Mouse (Mus musculus) midbrain, embryonic 15.5 days (tissue): ENCODE results near the gene Gmnn. TPM values are rescaled to one million over a fixed set of nuclear protein-coding genes. Genes with fewer than 3 reads are reported as not detected.

Experiments
- ATAC-seq: fragments of 200-750 bp; cut with Nextera tagmentation; replicated peaks from 2 replicates; pipeline ENCODE4 v1.8.0; 2017; ENCODE audit warnings: moderate TSS enrichment
- H3K27ac ChIP-seq: fragments of 300-500 bp; sonication (generic); 2 replicates; pipeline ENCODE4 v1.5.1; 2015; ENCODE audit warnings: mild to moderate bottlenecking, inconsistent platforms
- H3K27me3 ChIP-seq: fragments of 300-500 bp; sonication (generic); replicated peaks from 2 replicates; pipeline ENCODE4 v1.6.1; 2015; ENCODE audit warnings: inconsistent platforms
- H3K36me3 ChIP-seq: fragments of 300-500 bp; sonication (generic); replicated peaks from 2 replicates; pipeline ENCODE4 v1.6.1; 2015; ENCODE audit warnings: inconsistent platforms
- H3K4me1 ChIP-seq: fragments of 300-500 bp; sonication (generic); 2 replicates; pipeline ENCODE4 v1.6.1; 2015; ENCODE audit warnings: inconsistent platforms
- H3K4me2 ChIP-seq: fragments of 300-500 bp; sonication (generic); 2 replicates; pipeline ENCODE4 v1.6.1; 2015; ENCODE audit warnings: inconsistent platforms, mild to moderate bottlenecking, moderate library complexity
- H3K4me3 ChIP-seq: fragments of 300-500 bp; sonication (generic); 2 replicates; pipeline ENCODE4 v1.5.1; 2015; ENCODE audit warnings: mild to moderate bottlenecking, inconsistent platforms
- H3K9ac ChIP-seq: fragments of 300-500 bp; sonication (generic); 2 replicates; pipeline ENCODE4 v1.6.1; 2015; ENCODE audit warnings: mild to moderate bottlenecking, inconsistent platforms
- H3K9me3 ChIP-seq: fragments of 300-500 bp; sonication (generic); 2 replicates; pipeline ENCODE4 v1.6.1; 2016; ENCODE audit warnings: inconsistent platforms
- WGBS: fragments of 180-500 bp; shearing (Covaris S2); methylation state at CpG from one replicate; pipeline ENCODE4 v1.1.7; 2015; ENCODE audit warnings: mixed read lengths; 5-methylcytosine and 5-hydroxymethylcytosine counted together
- polyA plus RNA-seq: library from polyadenylated mRNA; unstranded; fragments of >200 nt; fragmentation: Nextera tagmentation; extraction: Ambion mirVana; gene quantifications from 2 replicates; pipeline ENCODE4 v1.2.1, GENCODE M21; 2015

Gene Gmnn
- 14.6 and 17.2 TPM in 2 replicates for polyA plus RNA-seq

GRCm38 (mm10) chr13:24761403-24762227 is at the start of gene Gmnn:
Gmnn (minus strand) TSS chr13:24761923.
- WGBS: under 1% methylated on average over 78 of the region's 79 CpGs
- H3K27me3 ChIP-seq: no peaks in the 10 kb centered on the region
- H3K9ac ChIP-seq: peak within 1 kb of the TSS; percentile 52
- H3K4me3 ChIP-seq: peak within 1 kb of the TSS; percentile 88
- no peaks in the 10 kb centered on the region for H3K9me3 ChIP-seq
- H3K27ac ChIP-seq: peak within 1 kb of the TSS; percentile 65
- peak; percentile 98 for ATAC-seq
- no peaks in the 10 kb centered on the region for H3K36me3 ChIP-seq
- H3K4me1 ChIP-seq: peaks cover 5% of the 10 kb centered on the region
- H3K4me2 ChIP-seq: peak within 1 kb of the TSS; percentile 63

DNA sequence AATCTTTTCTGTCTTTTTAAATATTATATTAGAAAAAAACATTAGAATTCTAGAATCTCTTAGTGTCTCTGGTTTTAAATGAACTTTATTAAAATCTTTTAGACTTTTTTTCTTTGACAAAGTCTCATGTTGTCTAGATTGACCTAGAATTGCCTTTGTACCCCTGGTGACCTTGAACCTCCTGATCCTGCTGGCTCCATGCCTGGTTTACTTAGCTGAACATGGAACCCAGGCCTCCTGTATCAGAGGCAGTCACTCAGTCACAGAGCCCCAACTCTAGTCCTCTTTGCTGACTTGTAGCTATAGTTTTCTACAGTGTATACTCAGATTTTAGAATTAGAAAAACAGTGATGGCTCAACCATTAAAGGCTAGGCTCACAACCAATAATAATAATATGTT is 44.4 kb upstream of the Gmnn start:
- Histone ChIP-seq H3K9ac (no peak overlapping the region), H3K27me3 (no peaks in the 10 kb centered on the region), H3K4me3 (no peak overlapping the region), H3K4me2 (no peak overlapping the region), H3K9me3 (no peaks in the 10 kb centered on the region), H3K4me1 (peaks cover 29% of the 10 kb centered on the region), H3K27ac (no peak overlapping the region), H3K36me3 (peaks cover 24% of the 10 kb centered on the region)
- ATAC-seq: no peak

DNA sequence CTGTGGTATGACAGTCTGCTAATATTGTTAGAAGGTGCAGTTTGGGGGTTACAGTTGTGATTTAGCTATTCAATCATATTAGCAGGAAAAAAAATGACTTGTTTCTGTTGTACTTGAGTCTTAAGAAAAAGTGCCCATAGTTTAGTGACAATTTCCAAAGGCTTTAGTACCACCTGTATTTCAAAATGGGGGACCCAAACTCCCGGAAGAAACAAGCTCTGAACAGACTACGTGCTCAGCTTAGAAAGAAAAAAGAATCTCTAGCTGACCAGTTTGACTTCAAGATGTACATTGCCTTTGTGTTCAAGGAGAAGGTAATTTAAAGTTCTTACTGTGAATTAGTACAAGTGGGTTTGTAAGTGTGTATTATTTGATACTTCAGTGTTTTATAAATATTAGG is 41.5 kb upstream of the Gmnn start:
- no peaks in the 10 kb centered on the region for H3K27me3 ChIP-seq
- 9% methylated on average over 2 of the region's 2 CpGs for WGBS
- ATAC-seq: no peak
- peaks cover 10% of the 10 kb centered on the region; the same call in 1 of the 2 replicates for H3K36me3 ChIP-seq
- H3K4me2 ChIP-seq: peak overlapping the region; percentile 87
- H3K4me3 ChIP-seq: peak overlapping the region; percentile 83
- no peak overlapping the region for H3K27ac ChIP-seq
- peak overlapping the region; percentile 74 for H3K9ac ChIP-seq
- H3K4me1 ChIP-seq: peaks cover 32% of the 10 kb centered on the region
- no peaks in the 10 kb centered on the region for H3K9me3 ChIP-seq

DNA sequence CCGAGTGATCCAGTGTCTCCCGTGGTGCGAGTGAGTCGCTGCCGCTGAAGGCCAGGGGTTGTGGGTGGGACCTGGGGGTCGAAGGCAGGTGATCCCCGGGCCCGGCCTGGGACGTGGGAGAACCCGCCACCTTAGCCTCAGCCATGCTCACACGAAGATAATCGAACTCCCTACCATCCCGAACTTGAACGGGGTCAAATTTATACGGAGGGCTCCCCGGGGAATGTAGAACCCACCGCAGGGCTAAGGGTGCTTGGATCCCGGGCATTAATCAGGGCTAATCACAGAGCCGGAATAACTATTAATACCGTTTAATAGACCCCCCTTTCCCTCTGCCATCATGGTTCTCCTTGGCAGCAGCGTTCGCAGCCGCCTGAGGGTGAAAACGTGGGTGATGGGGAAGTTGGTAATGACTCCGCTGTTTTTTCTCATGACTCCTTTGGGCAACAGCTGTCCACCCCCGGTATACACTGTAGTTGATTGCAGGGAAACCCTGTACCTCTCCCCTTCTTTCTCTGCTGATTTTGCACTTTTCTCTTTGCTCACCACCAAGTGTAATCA is 40.5 kb upstream of the Gmnn start:
- Histone ChIP-seq H3K9me3 (no peaks in the 10 kb centered on the region), H3K4me2 (peak overlapping the region; percentile 87), H3K9ac (peak overlapping the region; percentile 74), H3K36me3 (peaks cover 6% of the 10 kb centered on the region; the same call in 1 of the 2 replicates), H3K4me3 (peak overlapping the region; percentile 83), H3K4me1 (peaks cover 32% of the 10 kb centered on the region), H3K27me3 (no peaks in the 10 kb centered on the region), H3K27ac (peak overlapping the region; percentile 96)
- ATAC-seq: no peak
- under 1% methylated on average over 26 of the region's 26 CpGs for WGBS

DNA sequence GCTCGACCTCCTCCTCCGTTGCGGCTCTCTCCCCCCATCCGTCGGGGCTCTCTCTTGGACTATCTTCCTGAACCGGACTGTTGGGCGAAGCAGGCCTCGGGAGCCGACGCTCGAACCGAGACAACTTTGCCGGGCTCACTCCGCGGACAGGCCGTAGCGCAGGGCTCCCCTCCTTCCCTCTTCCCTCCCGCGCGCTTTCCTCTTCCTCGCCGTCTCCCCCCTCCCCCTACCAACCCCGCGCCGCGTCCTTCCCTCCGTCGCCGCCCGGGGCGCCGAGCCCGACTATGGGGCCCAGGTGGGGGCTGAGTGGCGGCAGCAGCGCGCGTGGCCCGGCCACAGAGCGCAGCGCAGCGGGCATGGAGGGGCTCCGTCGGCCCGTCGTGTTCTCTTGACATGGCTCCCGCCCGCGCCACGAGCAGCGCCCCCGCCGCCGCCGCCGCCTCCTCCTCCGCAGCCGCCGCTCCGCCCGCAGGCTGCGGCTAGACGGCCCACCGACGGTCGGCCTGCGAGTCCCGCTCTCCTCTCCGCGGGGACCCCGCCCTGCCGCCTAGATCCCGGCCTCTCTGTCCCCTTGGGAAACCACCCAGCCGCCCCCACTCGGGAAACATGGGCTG is 39.7 kb upstream of the Gmnn start, which contains the start of gene BC005537:
Gene BC005537 (plus strand): TSS at position 350 of the 614 bp plus-strand sequence.
- Histone ChIP-seq H3K27ac (peak within 1 kb of the TSS; percentile 96), H3K27me3 (no peaks in the 10 kb centered on the region), H3K4me1 (peaks cover 30% of the 10 kb centered on the region), H3K4me3 (peak within 1 kb of the TSS; percentile 83), H3K4me2 (peak within 1 kb of the TSS; percentile 87), H3K9me3 (no peaks in the 10 kb centered on the region), H3K36me3 (0 out of 2 replicates have a peak, but pooled peaks cover 4% of the 10 kb centered on the region), H3K9ac (peak within 1 kb of the TSS; percentile 74)
- peak; percentile 55 for ATAC-seq
- 0% methylated on average over 63 of the region's 74 CpGs for WGBS

DNA sequence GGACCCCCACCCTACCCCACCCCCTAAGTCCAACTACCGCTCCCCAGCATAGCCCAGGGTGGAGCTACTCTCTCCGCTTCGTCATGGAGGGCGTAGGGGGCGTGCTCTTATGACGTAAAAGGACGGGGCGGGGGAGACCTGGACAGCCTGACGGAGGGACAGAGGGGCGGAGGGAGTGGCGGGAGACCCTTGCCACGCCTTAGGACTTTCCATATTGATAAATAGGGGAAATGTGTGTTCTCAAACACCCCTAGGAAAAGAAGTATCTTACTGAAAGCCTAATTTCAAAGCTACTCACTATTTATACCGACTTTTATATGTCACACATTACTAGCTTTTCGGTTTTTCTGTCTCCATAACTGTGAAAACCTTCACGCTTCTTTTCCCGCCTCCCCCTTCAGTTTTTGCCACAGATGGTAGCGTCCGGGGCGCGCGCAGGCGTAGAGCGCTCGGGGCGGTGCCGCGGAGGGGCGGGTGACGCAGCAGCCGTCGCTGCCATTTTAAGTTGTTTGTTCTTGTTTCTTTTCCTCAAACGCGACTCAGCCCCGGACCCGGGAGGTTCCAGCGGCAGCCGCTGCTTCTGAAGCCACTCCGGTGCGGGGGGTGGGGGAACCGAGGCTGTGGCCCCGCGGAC is 39.1 kb upstream of the Gmnn start:
- ATAC-seq: peak; percentile 97
- Histone ChIP-seq H3K27me3 (no peaks in the 10 kb centered on the region), H3K27ac (peak overlapping the region; percentile 96), H3K9ac (peak overlapping the region; percentile 74), H3K36me3 (0 out of 2 replicates have a peak, but pooled peaks cover 4% of the 10 kb centered on the region), H3K4me3 (peak overlapping the region; percentile 83), H3K4me1 (peaks cover 30% of the 10 kb centered on the region), H3K4me2 (peak overlapping the region; percentile 87), H3K9me3 (no peaks in the 10 kb centered on the region)
- under 1% methylated on average over 42 of the region's 42 CpGs for WGBS

DNA sequence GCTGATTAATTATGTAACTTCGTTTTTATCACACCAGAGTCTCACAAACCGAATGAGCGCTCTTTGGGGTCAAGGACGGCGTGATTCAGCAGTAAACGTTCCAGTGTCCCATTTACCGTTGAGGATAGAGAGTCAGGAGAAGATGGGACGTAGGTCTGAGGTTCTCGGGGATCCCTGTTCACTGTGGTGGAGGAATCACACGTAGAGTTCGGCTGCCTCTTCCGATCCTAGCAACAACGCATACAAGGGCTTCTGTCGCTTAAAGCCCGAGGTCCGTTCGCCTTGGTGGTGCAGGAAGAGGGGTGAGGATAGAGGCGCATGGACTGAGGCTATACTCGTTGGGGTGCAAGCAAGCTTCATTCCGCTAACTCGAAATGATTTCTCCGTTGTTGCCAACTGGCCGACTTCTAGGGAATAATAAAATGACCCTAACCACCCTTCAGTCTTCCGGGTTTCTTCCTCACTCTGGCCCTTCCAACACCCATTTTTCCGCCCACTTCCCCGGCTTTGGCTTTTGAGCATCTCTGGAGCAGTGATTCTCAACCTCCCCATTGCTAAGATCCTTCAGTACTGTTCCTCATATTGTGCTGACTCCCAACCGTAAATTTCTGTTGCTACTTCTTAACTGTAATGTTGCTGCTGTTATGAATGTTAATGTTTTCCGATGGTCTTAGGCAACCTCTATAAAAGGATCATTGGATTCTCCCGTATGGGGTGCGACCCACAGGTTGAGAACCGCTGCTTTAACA is 38.4 kb upstream of the Gmnn start:
- Histone ChIP-seq H3K27me3 (no peaks in the 10 kb centered on the region), H3K9me3 (no peaks in the 10 kb centered on the region), H3K4me1 (peaks cover 26% of the 10 kb centered on the region), H3K4me3 (peak overlapping the region; percentile 83), H3K27ac (peak overlapping the region; percentile 96), H3K36me3 (no peaks in the 10 kb centered on the region), H3K9ac (peak overlapping the region; percentile 56), H3K4me2 (peak overlapping the region; percentile 87)
- ATAC-seq: peak; percentile 57
- WGBS: under 1% methylated on average over 31 of the region's 31 CpGs

DNA sequence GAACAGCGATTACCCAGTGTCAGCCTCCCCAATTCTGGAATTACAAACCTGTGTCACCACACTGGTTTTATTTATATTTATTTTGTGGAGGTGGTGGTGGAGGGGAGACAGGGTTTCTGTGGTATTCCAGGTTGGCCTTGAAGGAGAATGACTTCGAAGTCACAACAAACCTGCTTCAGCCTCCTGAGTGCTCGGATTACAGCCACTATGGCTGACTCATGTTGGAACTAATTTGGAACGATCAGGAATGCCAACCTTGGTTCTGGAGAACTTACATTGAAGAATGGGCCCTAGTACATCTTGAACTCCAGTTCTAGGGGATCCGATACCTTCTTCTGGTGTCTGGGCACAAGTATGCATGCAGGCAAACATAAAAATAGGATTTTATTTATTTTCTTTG is 37.7 kb upstream of the Gmnn start:
- peak overlapping the region; percentile 83; the same call in 1 of the 2 replicates for H3K4me3 ChIP-seq
- no peak overlapping the region for H3K9ac ChIP-seq
- no peak for ATAC-seq
- peak overlapping the region; percentile 87 for H3K4me2 ChIP-seq
- no peak overlapping the region for H3K27ac ChIP-seq
- no peaks in the 10 kb centered on the region for H3K27me3 ChIP-seq
- H3K36me3 ChIP-seq: no peaks in the 10 kb centered on the region
- WGBS: 73% methylated on average over 5 of the region's 5 CpGs
- peaks cover 22% of the 10 kb centered on the region for H3K4me1 ChIP-seq
- H3K9me3 ChIP-seq: no peaks in the 10 kb centered on the region

DNA sequence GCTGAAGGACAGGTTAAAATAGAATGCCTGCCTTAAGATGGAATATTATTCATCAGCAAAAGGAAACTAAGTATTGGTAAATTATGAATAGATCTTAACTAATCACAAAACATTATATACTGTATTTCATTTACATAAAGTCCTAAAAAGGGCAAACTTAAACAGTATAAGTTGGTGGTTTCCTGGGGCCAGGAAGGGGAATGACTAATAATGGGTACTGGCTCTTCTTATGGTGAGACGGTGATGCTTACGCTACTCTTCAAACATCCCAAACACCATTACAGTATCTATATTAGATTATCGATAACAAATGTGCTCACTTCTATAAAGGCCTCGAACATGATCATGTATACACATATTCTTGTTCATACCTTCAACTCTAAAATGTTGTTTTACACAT is 37.0 kb upstream of the Gmnn start:
- ATAC-seq: no peak
- Histone ChIP-seq H3K9me3 (no peaks in the 10 kb centered on the region), H3K4me2 (no peak overlapping the region), H3K4me3 (no peak overlapping the region), H3K4me1 (peaks cover 17% of the 10 kb centered on the region), H3K9ac (no peak overlapping the region), H3K27me3 (no peaks in the 10 kb centered on the region), H3K36me3 (no peaks in the 10 kb centered on the region), H3K27ac (no peak overlapping the region)
- WGBS: 96% methylated on average over 4 of the region's 4 CpGs

DNA sequence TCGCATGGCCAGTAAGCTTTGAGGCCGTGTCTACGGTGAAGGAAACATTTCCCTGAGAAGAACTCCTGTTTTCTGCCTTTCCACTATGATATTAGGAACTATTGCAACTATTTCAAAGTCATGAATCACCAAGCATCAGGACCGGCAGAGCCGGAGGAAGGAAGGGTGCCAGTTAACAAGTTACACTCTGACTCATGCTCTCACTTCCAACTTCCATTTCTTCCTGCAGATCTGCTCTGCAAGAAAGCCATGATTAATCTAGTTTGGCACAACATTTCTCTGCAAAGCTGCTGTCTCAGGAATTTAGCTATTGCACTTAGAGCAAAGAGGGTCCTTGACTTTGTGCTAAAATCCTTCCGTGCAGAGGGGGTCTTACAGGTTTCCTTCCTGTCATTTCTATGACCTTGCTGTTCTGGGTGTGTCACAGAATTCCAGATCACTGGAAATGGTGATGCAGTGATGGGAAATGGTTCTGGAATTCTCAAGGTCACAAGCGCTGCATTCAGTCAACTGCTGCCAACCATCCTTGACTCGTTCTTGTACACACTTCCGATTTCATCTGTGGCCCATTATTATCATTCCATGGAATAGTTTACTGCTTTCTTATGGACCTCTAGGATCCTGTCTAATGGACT is 30.8 kb upstream of the Gmnn start:
- Histone ChIP-seq H3K9me3 (no peaks in the 10 kb centered on the region), H3K9ac (no peak overlapping the region), H3K36me3 (no peaks in the 10 kb centered on the region), H3K27me3 (no peaks in the 10 kb centered on the region), H3K27ac (no peak overlapping the region), H3K4me3 (no peak overlapping the region), H3K4me1 (no peaks in the 10 kb centered on the region), H3K4me2 (no peak overlapping the region)
- 91% methylated on average over 9 of the region's 9 CpGs for WGBS
- ATAC-seq: no peak

- no peaks in the 10 kb centered on the region for H3K4me1 ChIP-seq
- H3K36me3 ChIP-seq: no peaks in the 10 kb centered on the region
- H3K4me2 ChIP-seq: no peak overlapping the region
- H3K4me3 ChIP-seq: no peak overlapping the region
- 76% methylated on average over 2 of the region's 2 CpGs for WGBS
- H3K27me3 ChIP-seq: no peaks in the 10 kb centered on the region
- no peak overlapping the region for H3K9ac ChIP-seq
- ATAC-seq: no peak
- no peaks in the 10 kb centered on the region for H3K9me3 ChIP-seq
- no peak overlapping the region for H3K27ac ChIP-seq
Measured at GRCm38 (mm10) chr13:24791349-24791748, 29.6 kb upstream of the Gmnn start.
